Mouse (Mus musculus) liver, embryonic 14.5 days (tissue): Measurements from ENCODE around the gene Cdh19. TPM values are rescaled to one million over a fixed set of nuclear protein-coding genes. Genes with fewer than 3 reads are reported as not detected.

Experiments used
- ATAC-seq: fragments of 200-750 bp; cut with Nextera tagmentation; 2 replicates; pipeline ENCODE4 v1.8.0; 2017; ENCODE audit warnings: moderate number of reproducible peaks, mild to moderate bottlenecking, moderate library complexity; ENCODE audit not compliant: insufficient read depth
- DNase-seq, 3 experiments: peaks; one replicate each; pipeline ENCODE4 v3.0.0-alpha.2; 2012 to 2013; ENCODE audit warnings: low read depth in 3 of 3, low spot score in 3 of 3
- H3K27ac ChIP-seq: fragments of 300-500 bp; sonication (generic); 2 replicates; pipeline ENCODE4 v1.5.1; 2014; ENCODE audit warnings: moderate library complexity, mild to moderate bottlenecking, control low read depth, inconsistent platforms
- H3K27me3 ChIP-seq: fragments of 300-500 bp; sonication (generic); 2 replicates; pipeline ENCODE4 v1.6.1; 2014; ENCODE audit warnings: mild to moderate bottlenecking, low read length, moderate library complexity; ENCODE audit not compliant: control insufficient read depth, insufficient read depth
- H3K36me3 ChIP-seq: fragments of 300-500 bp; sonication (generic); replicated peaks from 2 replicates; pipeline ENCODE4 v1.6.1; 2014; ENCODE audit warnings: low read depth; ENCODE audit not compliant: control insufficient read depth, insufficient read depth
- H3K4me1 ChIP-seq, 2 experiments: fragments of 200-500 bp in 1 of 2; fragments of 300-500 bp in 1 of 2; sonication (generic) in 1 of 2; replicated peaks; 2 replicates each; pipeline ENCODE4 v1.6.1; 2012 to 2014; ENCODE audit warnings: antibody characterized with exemption in 1 of 2, inconsistent platforms in 1 of 2, low read length in 1 of 2; ENCODE audit not compliant: control insufficient read depth in 2 of 2, insufficient read depth in 2 of 2
- H3K4me2 ChIP-seq: fragments of 300-500 bp; sonication (generic); 2 replicates; pipeline ENCODE4 v1.6.1; 2014; ENCODE audit warnings: low read depth, mild to moderate bottlenecking, control low read depth, moderate library complexity
- H3K4me3 ChIP-seq, 2 experiments: fragments of 200-500 bp in 1 of 2; fragments of 300-500 bp in 1 of 2; sonication (generic) in 1 of 2; 2 replicates each; pipeline ENCODE4 v1.5.1; 2012 to 2014; ENCODE audit warnings: low read depth in 2 of 2, low read length in 2 of 2, mild to moderate bottlenecking in 2 of 2, control low read depth in 1 of 2, inconsistent platforms in 1 of 2, moderate library complexity in 1 of 2; ENCODE audit not compliant: insufficient read depth in 1 of 2
- H3K9ac ChIP-seq: fragments of 300-500 bp; sonication (generic); replicated peaks from 2 replicates; pipeline ENCODE4 v1.6.1; 2014; ENCODE audit warnings: mild to moderate bottlenecking, control low read depth, moderate library complexity
- H3K9me3 ChIP-seq: fragments of 300-500 bp; sonication (generic); 2 replicates; pipeline ENCODE4 v1.6.1; 2016; ENCODE audit warnings: low read length, mixed read lengths; ENCODE audit not compliant: control insufficient read depth
- CTCF ChIP-seq: IDR thresholded peaks from 2 replicates; pipeline ENCODE4 v1.5.1; 2016; ENCODE audit warnings: antibody characterized with exemption, low read depth, control low read depth
- EP300 ChIP-seq: IDR thresholded peaks from 2 replicates; pipeline ENCODE4 v1.6.1; 2016; ENCODE audit warnings: antibody characterized with exemption, low read depth
- WGBS: fragments of 180-500 bp; shearing (Covaris S2); extraction: QIAGEN DNeasy Blood & Tissue Kit; methylation state at CpG from one replicate; pipeline ENCODE4 v1.1.7; 2014; ENCODE audit not compliant: insufficient replicate concordance; 5-methylcytosine and 5-hydroxymethylcytosine counted together
- polyA plus RNA-seq, 2 experiments: library from polyadenylated mRNA; depleted of rRNA in 1 of 2; stranded (reverse) in 1 of 2; unstranded in 1 of 2; fragments of >200 nt; fragmentation: Nextera tagmentation in 1 of 2; extraction: Ambion mirVana in 1 of 2; gene quantifications; 2 replicates each; pipeline versions ENCODE4 v1.2.1 to v1.2.3; 2012 to 2014

Cdh19 gene
- polyA plus RNA-seq, 2 experiments, result not detected

DNA sequence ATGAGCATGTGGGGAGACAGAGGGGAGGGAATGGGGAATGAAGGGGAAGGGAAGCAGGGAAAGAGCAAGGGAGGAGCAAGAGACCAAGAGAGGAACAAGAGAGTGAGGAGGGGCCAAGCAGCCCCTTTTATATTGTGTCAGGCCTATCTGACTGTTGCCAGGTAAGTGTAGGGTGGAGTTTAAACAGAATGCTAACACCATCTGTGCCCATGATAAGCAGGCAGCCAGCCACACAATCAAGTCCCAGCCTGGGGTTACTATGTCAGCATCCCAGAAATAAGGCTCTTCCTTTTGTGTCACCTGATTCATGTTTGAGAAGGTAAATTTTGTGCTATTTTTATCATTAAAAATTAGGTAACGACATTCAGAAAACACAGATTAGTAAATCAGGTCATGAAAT is 67.6 kb downstream of the Cdh19 start:
- H3K4me3 ChIP-seq, result no peak overlapping the region

DNA sequence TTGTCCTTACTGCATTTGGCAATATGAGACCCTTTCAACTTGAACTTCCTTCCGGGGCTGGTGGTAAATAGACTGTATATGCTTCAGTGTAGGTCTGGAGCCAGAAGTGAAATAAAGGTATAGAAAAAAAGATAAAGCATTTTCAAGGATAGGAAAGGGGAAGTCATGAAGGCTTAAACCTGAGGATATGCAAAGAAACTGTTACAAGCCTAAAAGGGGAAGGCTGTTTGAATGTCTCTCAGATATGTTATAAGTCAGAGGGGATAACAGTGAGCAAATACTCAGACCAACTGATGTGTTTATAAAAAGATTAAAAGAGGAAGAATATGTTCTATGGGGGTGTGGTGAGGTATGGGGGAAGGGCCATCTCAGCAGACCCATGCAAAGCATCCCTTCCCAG is 68.2 kb downstream of the Cdh19 start:
- Histone ChIP-seq H3K27me3 (no peaks in the 10 kb centered on the region), H3K4me2 (no peak overlapping the region), H3K36me3 (no peaks in the 10 kb centered on the region), H3K9me3 (no peaks in the 10 kb centered on the region), H3K4me1 (no peaks in the 10 kb centered on the region), H3K4me3 (no peak overlapping the region), H3K27ac (no peak overlapping the region), H3K9ac (no peak overlapping the region)
- ATAC-seq (no peak), DNase-seq (no peak)
- TF ChIP-seq EP300, result no peak
- TF ChIP-seq CTCF, result no peak
- WGBS, result 53% methylated on average over 1 of the region's 1 CpGs

More for the DNA sequence above, 67.6 kb downstream of the Cdh19 start:
- Histone ChIP-seq H3K9me3 (no peaks in the 10 kb centered on the region), H3K4me2 (no peak overlapping the region), H3K9ac (no peak overlapping the region), H3K27me3 (no peaks in the 10 kb centered on the region), H3K36me3 (no peaks in the 10 kb centered on the region), H3K4me1 (no peaks in the 10 kb centered on the region), H3K27ac (no peak overlapping the region)
- no peak for TF ChIP-seq CTCF
- 61% methylated on average over 1 of the region's 1 CpGs for WGBS
- ATAC-seq, result no peak
- no peak for DNase-seq

DNA sequence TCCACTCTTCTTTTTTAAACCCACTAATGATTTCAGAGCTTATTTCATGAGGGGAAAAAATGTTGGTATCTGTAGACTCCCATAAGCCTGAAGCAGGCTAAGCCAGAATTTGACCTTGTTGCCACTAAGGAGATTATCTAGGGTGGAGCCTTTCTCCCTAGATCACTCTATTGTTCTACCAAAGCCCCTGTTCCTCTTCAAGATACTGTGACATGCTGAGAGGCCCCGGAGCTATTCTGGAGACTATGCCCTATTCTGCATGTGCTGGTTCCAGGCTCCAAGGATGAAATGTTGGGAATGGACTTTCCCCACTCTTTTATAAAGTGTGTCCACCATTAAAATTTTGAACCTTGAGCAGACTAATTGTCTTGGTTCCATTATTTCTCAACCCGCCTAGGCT is 73.1 kb downstream of the Cdh19 start:
- no peak for DNase-seq
- Histone ChIP-seq H3K4me3 (no peak overlapping the region), H3K9ac (no peak overlapping the region), H3K27me3 (no peaks in the 10 kb centered on the region), H3K27ac (no peak overlapping the region), H3K4me1 (no peaks in the 10 kb centered on the region), H3K36me3 (no peaks in the 10 kb centered on the region), H3K4me2 (no peak overlapping the region), H3K9me3 (no peaks in the 10 kb centered on the region)
- 65% methylated on average over 2 of the region's 2 CpGs for WGBS
- ATAC-seq, result no peak
- TF ChIP-seq EP300, result no peak
